17 mouse cellular contexts compared by ENCODE assay signal in genomic region chr9:46863934-46864333, GRCm38 (mm10).
DNase-seq lines count a peak whose midpoint lies in the region; ATAC-seq and TF ChIP-seq lines count a peak whose summit lies in the region.
"Had no signal": no experiment of that assay in that cellular context is flagged by ENCODE, and none has a peak within 500 bp of the region (broad histone marks: within the 10 kb centered on the region; RNA-seq: fewer than 3 reads in every experiment).

No protein-coding gene starts in this region.

- no peak overlapping the region for H3K4me2 ChIP-seq in lung, embryonic 14.5 days
- H3K4me2 ChIP-seq in hindbrain, embryonic 14.5 days (replicated peaks): no peak overlapping the region
- no peak overlapping the region for H3K4me2 ChIP-seq in midbrain, postnatal 0 days (ENCODE audit: low read depth, low read length, poor library complexity, severe bottlenecking)
- H3K4me2 ChIP-seq: embryonic facial prominence, embryonic 15.5 days; limb, embryonic 13.5 days had no signal

- no peak overlapping the region for H3K27ac ChIP-seq in lung, embryonic 14.5 days (ENCODE audit: low read depth)
- H3K27ac ChIP-seq in hindbrain, embryonic 14.5 days: peak overlapping the region; percentile 35; the same call in 1 of the 2 replicates
- H3K27ac ChIP-seq in midbrain, postnatal 0 days (ENCODE audit: low read depth, low read length): no peak overlapping the region
- H3K27ac ChIP-seq: embryonic facial prominence, embryonic 15.5 days; limb, embryonic 13.5 days; macrophage had no signal

- DNase-seq in lung, embryonic 14.5 days: peak; percentile 40
- no peak for DNase-seq in lung, postnatal 14 days
- peak; percentile 55 for DNase-seq in embryo, embryonic 11 days
- peak; percentile 71 for DNase-seq in hindbrain, embryonic 14.5 days (ENCODE audit: low spot score)
- peak; percentile 88 for DNase-seq in midbrain, postnatal 0 days (ENCODE audit: low spot score)
- no peak for DNase-seq in urinary bladder, adult 18-20 months (ENCODE audit: low spot score in 2 of 2)
- DNase-seq in urinary bladder, postnatal 4 days (ENCODE audit: low spot score in 2 of 2): no peak
- no peak for DNase-seq in gastrocnemius, postnatal 10 days
- DNase-seq: cerebellum, adult 9-10 months; heart, postnatal 10 days; kidney, adult 11 months; kidney, postnatal 36 days; layer of hippocampus, postnatal 36 days; liver, postnatal 0 days had no signal

- no peaks in the 10 kb centered on the region for H3K36me3 ChIP-seq in lung, embryonic 14.5 days (ENCODE audit: insufficient read depth)
- H3K36me3 ChIP-seq in hindbrain, embryonic 14.5 days (replicated peaks; ENCODE audit: control insufficient read depth, insufficient read depth): no peaks in the 10 kb centered on the region
- H3K36me3 ChIP-seq in midbrain, postnatal 0 days (ENCODE audit: insufficient read depth, low read length): no peaks in the 10 kb centered on the region
- H3K36me3 ChIP-seq: embryonic facial prominence, embryonic 15.5 days; limb, embryonic 13.5 days had no signal

- WGBS in lung, embryonic 14.5 days: 13% methylated on average over 4 of the region's 4 CpGs
- WGBS in hindbrain, embryonic 14.5 days: 18% methylated on average over 4 of the region's 4 CpGs
- 14% methylated on average over 4 of the region's 4 CpGs for WGBS in midbrain, postnatal 0 days

- TF ChIP-seq CTCF in lung, embryonic 14.5 days (IDR thresholded peaks at IDR 0.05; ENCODE audit: low read depth): no peak
- TF ChIP-seq CTCF in midbrain, postnatal 0 days (IDR thresholded peaks at IDR 0.05): peak; percentile 46

- no peaks in the 10 kb centered on the region for H3K27me3 ChIP-seq in lung, embryonic 14.5 days (ENCODE audit: insufficient read depth, low read length)
- no peaks in the 10 kb centered on the region for H3K27me3 ChIP-seq in hindbrain, embryonic 14.5 days (ENCODE audit: control insufficient read depth, insufficient read depth, low read length)
- no peaks in the 10 kb centered on the region for H3K27me3 ChIP-seq in midbrain, postnatal 0 days (ENCODE audit: insufficient read depth, low read length)
- H3K27me3 ChIP-seq: embryonic facial prominence, embryonic 15.5 days had no signal

- H3K9me3 ChIP-seq in lung, embryonic 14.5 days (ENCODE audit: low read depth, low read length): no peaks in the 10 kb centered on the region
- no peaks in the 10 kb centered on the region for H3K9me3 ChIP-seq in hindbrain, embryonic 14.5 days (ENCODE audit: control insufficient read depth, low read length)
- H3K9me3 ChIP-seq in midbrain, postnatal 0 days (ENCODE audit: low read length): no peaks in the 10 kb centered on the region
- H3K9me3 ChIP-seq: embryonic facial prominence, embryonic 15.5 days; limb, embryonic 13.5 days had no signal

- ATAC-seq in lung, embryonic 14.5 days (ENCODE audit: insufficient read depth): no peak
- ATAC-seq in hindbrain, embryonic 14.5 days (ENCODE audit: low FRiP score): no peak
- ATAC-seq in midbrain, postnatal 0 days (ENCODE audit: low FRiP score): peak; percentile 65; the same call in 1 of the 2 replicates
- ATAC-seq: liver, postnatal 0 days had no signal

- H3K4me1 ChIP-seq in lung, embryonic 14.5 days (ENCODE audit: insufficient read depth): no peaks in the 10 kb centered on the region
- H3K4me1 ChIP-seq in hindbrain, embryonic 14.5 days (replicated peaks; ENCODE audit: control insufficient read depth, insufficient read depth, low read length): peaks cover 11% of the 10 kb centered on the region; the same call in 1 of the 2 replicates
- H3K4me1 ChIP-seq in midbrain, postnatal 0 days (ENCODE audit: insufficient read depth, low read length): 0 out of 2 replicates have a peak, but pooled peaks cover 5% of the 10 kb centered on the region
- H3K4me1 ChIP-seq: embryonic facial prominence, embryonic 15.5 days had no signal

- H3K4me3 ChIP-seq in lung, embryonic 14.5 days (ENCODE audit: low read depth, low read length): no peak overlapping the region
- H3K4me3 ChIP-seq in hindbrain, embryonic 14.5 days (replicated peaks; ENCODE audit: low read length): no peak overlapping the region
- H3K4me3 ChIP-seq in midbrain, postnatal 0 days (ENCODE audit: low read depth, low read length): no peak overlapping the region
- H3K4me3 ChIP-seq: embryonic facial prominence, embryonic 15.5 days; limb, embryonic 13.5 days had no signal

- no peak overlapping the region for H3K9ac ChIP-seq in lung, embryonic 14.5 days
- H3K9ac ChIP-seq in hindbrain, embryonic 14.5 days: no peak overlapping the region
- H3K9ac ChIP-seq in midbrain, postnatal 0 days (replicated peaks; ENCODE audit: low read length, poor library complexity, severe bottlenecking): no peak overlapping the region
- H3K9ac ChIP-seq: embryonic facial prominence, embryonic 15.5 days; limb, embryonic 13.5 days; liver, postnatal 0 days had no signal

Comparison
In these comparisons a context has a peak if more than half of its experiments do, and no peak if none do; other contexts are left out.
1. DNase-seq: peak in lung, embryonic 14.5 days (single experiment), embryo, embryonic 11 days (single experiment), hindbrain, embryonic 14.5 days (single experiment) and midbrain, postnatal 0 days (single experiment); none in lung, postnatal 14 days (single experiment), urinary bladder, adult 18-20 months (0 of 2), urinary bladder, postnatal 4 days (0 of 2) and gastrocnemius, postnatal 10 days (single experiment).